Mouse (Mus musculus) heart, postnatal 25 days (tissue): ENCODE measurements around the gene 5330417C22Rik. TPM values are rescaled to one million over a fixed set of nuclear protein-coding genes. Genes with fewer than 3 reads are reported as not detected.

Experiments used
- DNase-seq: peaks from one replicate; pipeline ENCODE4 v3.0.0; 2022; ENCODE audit warnings: low spot score
- intact Hi-C: fragments of 180-260 bp; cut with DNase I; formaldehyde crosslinking; loops from one replicate; pipeline ENCODE4 v1.15.1; 2025
- total RNA-seq, 2 experiments: library from RNA; stranded (reverse); gene quantifications; 2 replicates each; pipeline ENCODE4 v1.2.3; 2021

Gene 5330417C22Rik
- total RNA-seq, 2 experiments from 2014 or later, result 0.05 to 0.17 TPM

DNA sequence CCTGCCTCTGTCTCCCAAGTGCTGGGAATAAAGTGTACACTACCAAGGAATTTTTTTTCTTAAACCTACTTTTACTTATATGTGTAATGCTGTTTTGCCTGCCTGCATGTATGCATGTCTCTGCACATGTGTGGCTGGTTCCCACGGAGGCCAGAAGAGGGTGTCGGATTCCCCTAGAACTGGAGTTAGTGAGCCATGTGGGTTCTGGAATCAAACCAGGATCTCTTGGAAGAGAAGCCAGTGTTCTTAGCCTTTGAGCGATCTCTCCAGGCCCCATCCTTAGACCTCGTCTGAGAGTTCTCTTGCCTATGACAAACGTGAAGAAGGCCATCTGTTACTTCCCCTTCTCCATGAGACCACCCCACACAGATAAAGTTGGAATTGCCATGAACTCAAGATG is 60.8 kb downstream of the 5330417C22Rik start:
- no peak for DNase-seq
- intact Hi-C loops, result no loop called here

DNA sequence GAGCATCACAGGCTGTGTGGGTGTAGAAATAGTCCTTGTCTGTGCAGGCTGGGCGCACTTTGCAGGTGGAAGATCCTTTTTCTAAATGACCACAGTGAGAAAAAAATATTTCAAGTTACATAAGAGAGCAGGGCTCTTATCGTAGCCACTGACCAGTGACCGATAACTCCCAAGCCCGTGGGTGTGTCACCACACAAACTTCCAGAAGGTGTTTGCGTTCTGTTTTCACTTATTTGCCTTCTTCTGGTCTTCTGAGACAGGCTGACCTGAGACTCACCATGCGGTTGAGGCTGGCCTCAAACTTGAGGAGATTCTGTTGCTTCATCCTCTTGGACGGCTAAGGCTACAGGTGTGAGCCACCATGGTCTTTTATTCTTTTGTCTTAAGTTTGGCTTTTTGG is 61.4 kb downstream of the 5330417C22Rik start:
- intact Hi-C loops, result no loop called here

DNA sequence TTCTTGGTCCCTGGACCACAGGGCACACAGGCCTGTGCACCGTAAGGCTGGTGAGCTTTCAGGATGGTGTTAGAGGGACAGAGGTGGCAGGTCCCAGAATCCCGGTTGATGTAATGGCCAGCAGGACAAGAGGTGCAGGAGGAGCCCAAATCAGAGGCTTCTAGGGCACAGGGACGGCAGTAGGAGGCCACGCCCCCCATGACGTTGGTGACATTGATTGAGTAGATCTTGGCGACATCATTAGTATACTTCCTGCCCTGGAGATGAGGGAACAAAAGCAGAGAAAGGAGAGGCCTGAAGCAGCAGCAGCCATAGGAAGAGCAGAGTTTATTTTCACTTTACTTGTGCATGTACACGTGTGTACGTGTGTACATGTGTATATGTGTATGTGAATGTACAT is 68.6 kb downstream of the 5330417C22Rik start:
- intact Hi-C loops, result no loop called here
- DNase-seq, result no peak

More for the DNA sequence above, 61.4 kb downstream of the 5330417C22Rik start:
- DNase-seq, result no peak

DNA sequence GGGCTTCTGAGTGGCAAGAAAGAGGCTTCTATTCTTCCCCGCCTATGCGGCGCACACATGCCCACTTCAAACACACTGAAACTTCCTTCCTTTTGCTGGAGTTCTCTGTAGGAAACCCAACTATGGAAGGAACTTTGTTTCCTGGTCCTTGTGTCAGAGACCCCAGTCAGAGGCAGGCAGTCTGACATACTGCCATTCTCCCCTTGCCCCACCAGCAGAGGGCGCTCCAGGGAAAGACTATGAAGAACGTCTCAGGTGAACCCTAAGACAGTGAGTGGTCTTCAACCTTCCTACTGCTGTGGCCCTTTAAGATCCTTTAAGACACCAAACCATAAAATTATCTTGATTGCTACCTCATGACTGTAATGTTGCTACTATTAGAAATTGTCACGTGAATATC is 69.9 kb downstream of the 5330417C22Rik start:
- intact Hi-C loops, result no loop called here
- no peak for DNase-seq

DNA sequence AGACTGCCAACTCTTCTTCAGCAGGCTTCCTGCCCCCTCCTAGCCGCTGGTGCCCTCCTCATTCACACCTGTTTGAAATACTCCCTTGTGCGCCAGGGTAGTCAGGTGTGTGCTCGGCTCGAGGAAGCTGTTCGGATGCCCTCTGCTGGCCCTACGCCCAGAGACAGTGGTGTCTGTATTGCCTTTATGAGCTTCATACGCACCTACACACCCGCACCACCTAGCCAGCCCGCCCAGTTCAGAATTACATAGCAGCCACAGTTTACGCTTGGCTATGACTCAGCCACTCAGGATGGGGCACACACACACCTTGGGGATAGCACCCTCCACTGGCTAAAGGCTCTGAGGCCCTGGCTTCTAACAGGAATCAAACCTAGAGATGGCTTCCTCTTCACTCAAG is 77.5 kb downstream of the 5330417C22Rik start:
- intact Hi-C loops, result no loop called here
- DNase-seq, result no peak

DNA sequence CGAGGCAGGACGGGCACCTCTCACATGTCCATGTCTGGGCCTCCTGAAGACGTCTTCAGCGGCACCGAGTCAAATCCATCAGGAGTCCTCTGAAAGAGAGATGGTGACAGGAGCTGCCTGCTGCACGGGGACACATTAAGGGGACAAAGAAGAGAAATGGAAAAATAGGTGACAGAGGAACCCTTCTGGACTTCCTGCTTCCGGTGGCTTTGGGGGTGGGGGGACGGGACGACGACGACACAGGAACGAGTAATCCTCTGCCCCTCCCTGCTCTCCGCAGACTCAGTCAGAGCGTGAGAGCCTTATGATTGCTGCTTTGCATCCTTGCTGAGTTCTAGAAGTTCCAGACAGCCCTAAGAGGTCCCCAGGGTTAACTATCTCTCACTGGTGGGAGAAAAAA is 78.0 kb downstream of the 5330417C22Rik start:
- DNase-seq, result no peak
- intact Hi-C loops, result no loop called here

DNA sequence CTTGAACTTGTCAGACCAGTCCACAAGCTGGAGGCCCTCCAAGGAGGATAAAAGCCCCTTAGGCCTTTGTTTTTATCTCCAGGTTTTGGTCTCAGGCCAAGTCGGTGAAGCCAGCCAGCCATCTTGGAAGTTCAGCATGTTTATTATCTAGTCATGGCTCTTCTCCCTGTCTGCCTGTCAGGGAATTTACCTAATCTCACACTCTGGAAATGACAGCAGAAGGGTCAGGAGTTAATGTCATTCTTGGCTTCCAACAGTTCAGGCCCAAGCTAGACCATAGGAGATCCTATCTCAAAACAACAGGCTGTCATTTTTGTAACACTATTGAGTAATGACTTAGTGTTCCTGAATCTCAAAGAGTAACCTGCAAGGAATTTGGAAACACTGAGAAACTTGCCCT is 82.2 kb downstream of the 5330417C22Rik start:
- intact Hi-C loops, result no loop called here
- no peak for DNase-seq

DNA sequence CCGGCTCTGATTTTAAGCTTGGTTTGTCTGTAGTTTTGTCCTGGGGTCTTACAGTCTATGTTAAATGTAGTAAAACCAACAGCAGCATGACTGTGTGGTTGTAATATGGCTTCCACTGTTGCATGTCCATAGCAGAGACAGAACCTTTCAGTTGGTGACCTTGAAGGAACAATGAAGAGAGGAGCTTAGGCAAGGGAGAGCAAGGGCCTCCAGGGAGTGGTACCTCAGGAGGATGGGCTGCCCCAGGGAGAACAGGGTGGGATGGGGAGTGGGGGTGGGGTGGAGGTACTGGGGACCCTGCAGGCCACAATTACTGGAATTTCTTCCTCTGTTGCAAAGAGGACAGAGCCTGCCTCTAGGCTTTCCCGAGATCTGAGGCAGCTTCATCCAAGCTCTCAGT is 84.4 kb downstream of the 5330417C22Rik start:
- DNase-seq, result no peak
- intact Hi-C loops, result no loop called here

DNA sequence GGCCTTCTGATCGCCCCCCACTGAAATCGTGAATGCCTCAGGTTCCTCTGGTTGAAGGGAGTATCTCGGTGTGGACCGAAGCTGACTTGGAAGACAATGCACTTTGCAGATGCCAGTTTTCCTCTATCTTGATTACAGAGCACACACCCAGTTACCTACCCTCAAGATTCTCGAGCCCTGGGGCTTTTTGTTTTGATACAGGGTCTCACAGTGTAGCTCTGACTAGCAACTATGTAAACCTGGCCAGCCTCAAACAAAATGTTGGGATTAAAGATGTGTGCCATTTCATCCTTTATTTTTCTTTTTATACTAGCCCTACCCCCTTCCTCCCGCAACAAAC is 91.0 kb downstream of the 5330417C22Rik start:
- intact Hi-C loops, result loop anchor here (5.0 kb wide), 1 partner anchor 43 kb away; no protein-coding TSS in a partner anchor
- DNase-seq, result no peak

DNA sequence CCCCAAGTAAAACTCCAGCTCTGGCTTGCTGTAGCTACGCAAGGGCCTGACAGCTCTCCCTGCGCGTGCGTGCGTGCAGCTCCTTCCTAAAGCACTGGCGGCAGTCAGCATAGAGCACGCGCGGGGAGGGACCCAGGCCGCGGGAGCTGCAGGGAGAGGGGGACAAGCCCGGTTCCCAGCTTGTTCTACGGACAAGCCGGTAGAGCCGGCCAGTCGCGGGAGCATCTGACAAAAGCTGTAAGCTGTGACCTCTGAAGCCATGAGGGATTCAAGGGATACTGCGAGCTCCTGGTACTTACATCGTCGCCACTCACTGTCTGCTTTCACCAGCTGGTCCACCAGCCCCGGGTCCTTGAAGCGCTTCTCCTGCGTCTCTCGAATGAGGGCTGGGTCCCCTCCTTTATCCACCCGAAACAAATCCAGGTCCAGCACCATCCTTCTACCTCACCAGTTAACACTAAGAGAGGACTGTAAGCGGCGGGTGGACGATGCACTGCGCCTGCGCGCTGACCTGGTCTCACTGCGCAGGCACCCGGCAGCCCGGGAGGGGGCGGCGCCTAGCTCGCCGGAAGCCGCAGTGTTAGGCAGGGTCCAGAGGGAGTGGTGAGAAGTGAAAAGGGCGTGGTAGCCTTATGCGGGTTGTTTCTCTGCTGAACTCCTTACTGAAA is 91.5 kb downstream of the 5330417C22Rik start, which contains the start of gene Sars:
Gene Sars, minus strand, starts transcription at position 512 of the 668 bp plus-strand sequence.
- DNase-seq, result peak; percentile 86
- intact Hi-C loops, result loop anchor here (5.0 kb wide), 1 partner anchor 43 kb away; no protein-coding TSS in a partner anchor

DNA sequence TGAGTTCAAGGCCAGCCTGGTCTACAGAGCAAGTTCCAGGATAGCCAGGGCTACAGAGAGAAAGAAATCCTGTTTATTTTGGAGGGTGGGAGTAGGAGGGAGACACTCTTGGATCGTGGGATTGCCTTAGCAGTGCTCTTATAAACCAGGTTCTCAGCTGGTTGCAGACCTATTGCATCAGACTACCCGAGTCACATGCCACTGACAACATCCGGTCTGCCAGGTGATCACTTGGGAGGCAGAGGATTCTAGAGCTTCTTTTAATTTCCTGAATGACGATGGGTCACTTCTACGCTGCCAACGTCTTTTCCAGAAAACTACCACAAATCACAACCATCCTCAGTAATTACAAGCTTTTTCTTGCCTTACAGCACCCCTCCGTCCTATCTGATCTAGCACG is 92.3 kb downstream of the 5330417C22Rik start:
- intact Hi-C loops, result no loop called here

DNA sequence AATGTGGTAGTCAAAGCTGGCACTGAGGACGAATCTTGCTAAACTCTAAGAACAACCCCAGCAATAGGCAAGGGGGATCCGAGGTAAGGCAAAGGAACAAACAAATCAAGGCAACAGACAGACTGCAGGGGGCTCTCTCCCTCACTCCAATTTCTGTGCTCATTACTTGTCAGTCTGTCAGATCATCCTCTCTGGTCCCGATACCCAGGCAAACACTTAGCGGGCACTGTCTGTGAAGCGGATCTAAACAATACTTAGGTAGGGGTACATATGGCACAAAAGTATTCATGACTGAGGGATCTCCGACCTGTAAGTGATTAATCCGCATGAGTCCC is 100.0 kb downstream of the 5330417C22Rik start:
- intact Hi-C loops, result no loop called here
- no peak for DNase-seq

More for the DNA sequence above, 92.3 kb downstream of the 5330417C22Rik start:
- no peak for DNase-seq

DNA sequence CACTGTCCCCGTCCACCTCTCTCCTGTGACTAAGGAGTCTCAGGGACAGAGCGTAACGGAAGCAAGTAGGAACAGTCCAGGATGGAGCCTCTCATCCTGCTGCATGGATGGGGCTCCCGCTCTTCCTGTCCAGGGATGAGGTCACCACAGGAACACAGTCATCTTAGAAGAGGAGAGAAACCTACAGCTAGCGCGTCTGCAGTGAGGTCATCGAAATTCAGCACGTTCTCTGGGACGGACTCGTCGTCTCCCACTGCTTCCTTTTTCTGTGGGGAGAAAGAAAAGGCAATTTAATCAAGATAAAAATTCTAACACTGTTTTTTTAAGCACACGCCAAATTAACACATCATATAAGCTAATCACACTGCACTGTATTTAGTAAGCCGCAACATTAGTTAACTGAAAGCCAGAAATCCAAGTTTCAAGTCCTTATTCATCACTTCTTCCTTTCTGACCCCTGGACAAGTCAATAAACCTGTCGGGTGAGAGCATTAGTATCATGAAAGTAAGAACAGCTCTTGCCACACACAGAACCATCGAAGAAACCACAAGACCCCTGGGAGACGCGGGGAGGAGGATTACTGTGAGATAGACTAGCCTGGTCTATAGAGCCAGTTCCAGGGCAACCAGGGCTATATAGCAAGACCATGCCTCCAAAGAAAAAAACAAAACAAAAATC is 100.5 kb downstream of the 5330417C22Rik start:
- intact Hi-C loops, result no loop called here
- DNase-seq, result no peak

DNA sequence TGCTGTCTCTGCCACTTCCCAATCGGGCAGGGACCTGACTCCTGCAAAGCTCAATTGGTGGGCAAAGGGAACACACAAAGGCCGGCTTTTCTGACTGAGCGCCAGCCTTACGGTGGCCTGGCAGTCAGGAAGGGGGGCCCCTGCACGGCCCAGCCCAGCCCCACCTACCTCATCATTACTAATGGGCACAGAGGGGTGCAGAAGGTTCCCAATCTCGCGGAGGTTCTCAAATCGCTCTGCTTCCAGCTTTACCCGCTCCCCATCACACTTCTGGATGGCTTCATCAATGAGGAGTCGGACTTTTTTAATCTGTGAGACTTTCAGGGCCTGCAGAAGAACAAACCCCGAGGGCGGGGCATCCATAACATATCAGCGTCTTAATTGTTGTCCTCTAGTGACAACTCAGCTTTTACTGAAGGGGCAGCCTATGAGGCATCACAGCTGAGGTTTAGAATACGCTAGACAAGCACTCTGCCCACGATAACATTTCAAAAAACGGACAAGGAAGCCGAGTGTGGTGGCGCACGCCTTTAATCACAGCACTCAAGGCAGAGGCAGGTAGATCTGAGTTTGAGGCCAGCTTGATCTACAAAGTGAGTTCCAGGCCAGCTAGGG is 102.3 kb downstream of the 5330417C22Rik start:
- intact Hi-C loops, result no loop called here
- DNase-seq, result no peak

DNA sequence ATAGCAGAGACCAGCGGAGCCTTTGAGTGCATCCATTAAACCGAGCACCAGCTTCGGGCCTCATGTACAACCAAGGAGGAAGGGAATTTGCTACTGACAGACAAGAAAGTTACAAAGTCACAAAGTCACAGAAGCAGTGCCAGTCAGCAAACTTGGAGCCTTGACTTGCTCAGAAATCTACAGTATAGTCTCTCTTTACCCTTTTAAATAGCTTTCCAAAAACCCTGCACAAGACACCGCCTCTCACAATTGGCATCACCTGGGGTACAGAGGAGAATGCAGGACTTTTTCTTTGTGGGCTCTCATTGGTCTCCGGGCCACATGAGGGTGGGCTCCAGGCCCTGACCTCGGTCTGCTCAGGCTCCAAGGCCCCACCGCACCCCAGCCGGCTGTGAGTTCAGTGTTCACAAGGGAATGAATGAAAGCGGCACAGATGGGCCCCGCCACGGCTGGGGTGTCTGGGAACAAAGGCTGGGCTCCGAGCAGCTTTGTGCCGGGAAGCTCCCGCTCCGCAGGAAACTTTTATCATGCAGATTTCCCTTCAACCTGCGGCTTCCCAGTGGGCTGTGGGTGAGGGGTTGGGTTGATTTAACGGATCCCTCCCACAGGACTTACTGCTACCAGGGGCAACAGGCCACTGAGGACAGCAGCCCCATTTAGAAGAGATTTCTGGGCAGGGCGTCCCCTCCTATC is 103.0 kb downstream of the 5330417C22Rik start:
- intact Hi-C loops, result no loop called here
- no peak for DNase-seq

DNA sequence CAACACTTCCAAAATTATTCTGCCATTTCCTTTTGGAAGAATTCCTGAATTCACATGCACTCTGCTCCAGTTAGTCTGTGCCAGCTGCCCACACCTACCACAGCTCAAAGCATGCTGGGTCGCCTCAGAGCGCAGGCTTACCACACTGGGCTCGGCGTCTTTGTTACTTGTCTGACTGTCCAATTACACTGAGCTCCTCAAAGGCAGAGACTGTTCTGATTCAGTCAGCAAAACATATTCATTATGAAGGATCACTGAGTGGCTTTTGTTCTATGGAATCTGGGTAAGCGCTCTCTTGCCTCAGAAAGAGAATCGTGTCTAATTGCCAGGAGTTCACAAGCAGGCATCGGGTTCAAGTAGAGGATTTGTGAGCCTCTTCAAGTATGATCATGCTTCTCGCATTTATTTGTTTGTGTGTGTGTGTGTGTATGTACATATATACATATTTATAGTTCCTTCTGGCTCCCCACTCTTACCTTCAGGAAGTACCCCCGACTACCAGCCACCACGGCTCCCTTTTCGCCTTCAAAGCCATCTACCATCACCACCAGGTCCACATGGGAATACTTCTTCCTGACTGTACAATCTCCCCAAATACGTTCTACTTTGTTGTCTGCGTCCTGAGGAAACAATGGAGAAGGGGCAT is 103.7 kb downstream of the 5330417C22Rik start:
- DNase-seq, result no peak
- intact Hi-C loops, result no loop called here

DNA sequence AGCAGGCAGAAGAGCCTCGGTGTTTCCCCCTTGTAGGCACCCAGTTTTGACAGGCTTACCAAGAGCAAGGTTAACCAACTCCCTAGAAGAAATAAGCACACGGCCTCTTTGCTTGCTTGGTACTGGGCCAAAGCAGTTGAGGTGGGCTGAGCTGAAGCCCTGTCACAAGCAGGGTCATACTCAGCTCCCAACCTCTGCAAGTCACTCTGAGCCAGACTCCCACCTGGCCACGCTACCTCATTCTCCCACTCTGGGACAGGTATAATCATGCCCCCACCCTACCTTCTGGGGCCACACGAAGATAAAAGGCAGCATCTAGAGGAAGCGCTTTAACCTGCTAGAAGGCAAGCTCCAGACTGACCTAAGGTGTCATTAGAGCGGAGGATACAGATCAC is 110.7 kb downstream of the 5330417C22Rik start:
- intact Hi-C loops, result no loop called here
- no peak for DNase-seq

DNA sequence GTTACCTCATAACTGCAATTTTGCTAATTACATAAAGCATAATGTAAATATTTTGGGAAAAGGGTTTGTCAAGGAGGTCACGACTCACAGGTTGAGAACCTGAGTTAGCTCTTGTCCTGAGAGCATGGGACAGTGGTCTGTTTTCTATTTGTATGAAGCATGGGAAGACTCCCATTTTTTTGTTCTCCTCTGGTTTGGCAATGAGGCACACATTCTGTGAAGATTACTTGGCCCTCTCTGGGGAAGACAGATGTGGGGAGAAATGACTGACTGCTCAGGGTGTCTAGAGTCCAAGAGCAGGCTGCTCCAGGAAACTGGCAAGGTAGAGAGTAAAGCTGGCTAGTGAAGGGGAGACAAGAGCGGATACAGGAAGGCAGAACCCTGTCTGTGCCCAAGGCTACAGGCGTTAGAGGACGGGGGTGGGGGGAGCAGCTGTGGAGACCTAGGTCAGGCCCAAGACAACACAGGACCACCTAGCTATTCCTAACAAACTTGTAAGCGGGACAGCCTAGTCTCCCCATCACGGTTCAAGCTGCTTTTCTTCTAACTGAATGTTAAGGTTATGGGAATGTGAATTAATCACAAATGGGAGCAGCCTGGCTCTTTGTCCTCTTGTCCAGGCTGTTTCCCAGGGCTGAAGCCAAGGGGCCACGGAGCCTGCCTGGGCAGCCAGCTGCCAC is 111.3 kb downstream of the 5330417C22Rik start:
- no peak for DNase-seq
- intact Hi-C loops, result no loop called here

DNA sequence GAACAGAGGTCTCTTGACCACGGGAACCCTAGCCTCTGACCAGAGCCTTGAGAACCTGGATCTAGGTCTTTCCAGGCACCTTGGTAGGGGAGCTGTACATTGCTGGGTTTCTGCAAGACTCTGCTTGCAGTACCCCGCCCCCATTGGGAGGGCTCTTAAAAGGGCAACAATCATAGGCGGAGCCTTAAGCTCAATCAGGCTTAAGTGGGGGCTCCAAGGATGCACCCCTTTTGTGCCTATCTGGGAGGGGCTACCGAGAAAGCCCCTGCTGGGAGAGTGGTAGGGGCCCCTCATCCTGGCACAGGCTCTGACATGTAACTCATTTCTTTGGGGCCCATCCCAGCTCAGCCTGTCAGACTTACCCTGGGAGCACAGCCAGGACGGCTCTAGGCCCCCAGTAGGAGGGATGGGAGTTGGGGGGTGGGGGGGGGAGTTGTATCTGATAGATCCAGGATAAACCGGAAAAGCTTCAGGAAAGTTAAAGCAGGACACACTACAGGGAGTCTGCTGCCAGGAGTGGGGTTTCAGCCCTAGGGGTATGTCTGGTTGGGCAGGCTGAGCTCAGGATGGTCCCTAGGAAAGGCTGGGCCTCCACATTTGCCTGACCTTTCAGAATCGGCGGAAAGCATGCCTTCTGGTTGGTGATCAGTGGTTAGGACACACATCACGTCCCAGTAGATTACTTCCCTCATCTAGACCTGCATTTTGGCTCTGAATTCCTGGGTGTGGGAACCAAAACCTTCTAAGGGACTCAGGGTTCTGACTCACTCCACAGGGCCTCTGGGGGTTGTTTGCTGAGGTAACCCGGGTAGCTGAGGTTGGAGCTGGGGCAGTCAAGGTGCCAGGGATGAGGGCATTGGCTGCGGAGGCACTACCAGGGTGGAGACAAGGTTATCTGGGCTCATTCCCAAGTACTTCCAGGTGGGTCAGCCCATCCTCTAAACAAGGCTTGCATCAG is 112.2 kb downstream of the 5330417C22Rik start:
- intact Hi-C loops, result no loop called here
- no peak for DNase-seq
